Mouse (Mus musculus): ENCODE measurements at regions not wholly inside any gene's neighbourhood (a gene's known extent, or its start where the extent isn't known, plus 50 kb on each side); places are given as distances from the start of the nearest gene placed in this dataset.
A peak's percentile ranks its signal among the peaks of the same experiment; 100 is the strongest.

DNA sequence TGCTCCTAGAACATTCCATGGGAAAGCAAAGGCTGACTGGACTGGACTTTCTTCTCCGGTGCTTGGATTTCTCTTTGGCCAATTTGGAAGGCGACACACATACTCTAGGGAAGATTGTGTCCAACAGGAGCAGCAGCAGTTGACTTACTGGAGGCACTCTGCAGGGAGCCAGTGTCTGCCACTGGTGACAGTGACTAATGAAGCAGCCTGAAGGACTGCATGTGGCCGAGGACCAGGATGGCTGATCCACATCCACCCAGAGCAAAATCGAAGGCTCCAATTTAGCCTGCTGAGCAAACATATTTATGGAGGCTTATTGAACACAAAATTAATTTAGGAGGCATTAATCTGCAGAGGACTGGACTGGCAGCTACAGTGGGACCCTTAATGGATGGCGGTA lies 81.9 kb downstream of the Rpl14 start:
- no peaks in the 10 kb centered on the region for H3K27me3 ChIP-seq (ENCODE audit: control insufficient read depth, insufficient read depth, low read length)
- WGBS = 59% methylated on average over 5 of the region's 5 CpGs
- no peak overlapping the region for H3K9ac ChIP-seq (ENCODE audit: low read depth, low read length)

DNA sequence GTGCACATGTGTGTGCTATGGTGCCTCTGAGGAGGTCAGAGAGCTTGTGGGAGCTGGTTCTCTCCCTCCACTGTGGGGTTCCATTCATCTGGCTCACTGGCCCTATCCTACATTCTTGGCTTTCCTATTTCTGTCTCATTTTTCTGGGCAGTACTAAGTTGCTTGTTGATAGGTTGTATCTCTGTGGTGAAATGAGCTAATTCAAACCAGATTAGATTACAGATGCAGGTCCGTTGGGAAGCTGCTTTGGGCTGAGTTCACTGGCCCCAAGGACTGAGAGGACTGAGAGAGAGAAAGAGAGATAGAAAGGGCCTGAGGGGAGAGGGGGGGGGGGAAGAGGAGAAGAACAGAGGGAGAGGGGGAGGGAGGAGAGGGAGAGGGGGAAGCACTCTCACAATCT lies 83.5 kb downstream of the Rpl14 start:
- Histone ChIP-seq H3K4me2 (replicated peaks; ENCODE audit: low read depth, low read length) (no peak overlapping the region), H3K4me1 (ENCODE audit: control insufficient read depth, insufficient read depth, low read length) (peaks cover 5% of the 10 kb centered on the region; the same call in 1 of the 2 replicates), H3K4me3 (ENCODE audit: low read length) (no peak overlapping the region), H3K9me3 (ENCODE audit: control insufficient read depth, low read length) (no peaks in the 10 kb centered on the region), H3K27me3 (ENCODE audit: control insufficient read depth, insufficient read depth, low read length) (no peaks in the 10 kb centered on the region), H3K9ac (ENCODE audit: low read depth, low read length) (no peak overlapping the region), H3K36me3 (ENCODE audit: control insufficient read depth, insufficient read depth, low read length) (no peaks in the 10 kb centered on the region), H3K27ac (ENCODE audit: low read depth, low read length) (no peak overlapping the region)
- 37% methylated on average over 1 of the region's 1 CpGs for WGBS
- ATAC-seq (ENCODE audit: low FRiP score, low TSS enrichment) = no peak

More for the DNA sequence above, 81.9 kb downstream of the Rpl14 start:
- H3K9me3 ChIP-seq (ENCODE audit: control insufficient read depth, low read length) = no peaks in the 10 kb centered on the region
- H3K36me3 ChIP-seq (ENCODE audit: control insufficient read depth, insufficient read depth, low read length) = no peaks in the 10 kb centered on the region
- H3K27ac ChIP-seq (ENCODE audit: low read depth, low read length) = no peak overlapping the region
- no peak overlapping the region for H3K4me3 ChIP-seq (ENCODE audit: low read length)
- peaks cover 5% of the 10 kb centered on the region; the same call in 1 of the 2 replicates for H3K4me1 ChIP-seq (ENCODE audit: control insufficient read depth, insufficient read depth, low read length)
- ATAC-seq (ENCODE audit: low FRiP score, low TSS enrichment) = no peak
- no peak overlapping the region for H3K4me2 ChIP-seq (replicated peaks; ENCODE audit: low read depth, low read length)

DNA sequence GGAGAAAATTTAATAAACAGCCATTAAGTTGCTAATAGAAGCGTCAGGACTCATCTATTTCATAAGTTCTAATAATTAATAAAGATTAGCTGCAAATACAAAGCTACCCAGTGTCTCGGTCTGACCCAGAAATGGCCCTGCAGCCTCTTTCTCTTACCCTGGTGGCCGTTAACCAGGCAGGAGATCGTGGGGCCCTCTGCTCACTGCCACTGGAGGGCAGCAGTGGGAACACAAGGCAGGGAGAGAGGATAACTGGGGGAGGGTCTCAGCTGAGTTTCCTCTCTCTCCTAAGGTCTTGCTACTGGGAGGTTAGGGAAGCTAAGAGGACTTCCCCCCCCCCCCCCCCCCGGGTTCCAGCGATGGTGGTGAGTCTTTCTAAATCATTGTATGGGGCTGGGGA lies 85.7 kb downstream of the Rpl14 start:
- no peak overlapping the region for H3K4me2 ChIP-seq (replicated peaks; ENCODE audit: low read depth, low read length)
- WGBS = 20% methylated on average over 5 of the region's 6 CpGs
- H3K27ac ChIP-seq (ENCODE audit: low read depth, low read length) = no peak overlapping the region
- peaks cover 5% of the 10 kb centered on the region; the same call in 1 of the 2 replicates for H3K4me1 ChIP-seq (ENCODE audit: control insufficient read depth, insufficient read depth, low read length)
- H3K4me3 ChIP-seq (ENCODE audit: low read length) = no peak overlapping the region
- no peaks in the 10 kb centered on the region for H3K27me3 ChIP-seq (ENCODE audit: control insufficient read depth, insufficient read depth, low read length)
- H3K9ac ChIP-seq (ENCODE audit: low read depth, low read length) = no peak overlapping the region
- H3K36me3 ChIP-seq (ENCODE audit: control insufficient read depth, insufficient read depth, low read length) = no peaks in the 10 kb centered on the region
- no peaks in the 10 kb centered on the region for H3K9me3 ChIP-seq (ENCODE audit: control insufficient read depth, low read length)
- ATAC-seq (ENCODE audit: low FRiP score, low TSS enrichment) = no peak

DNA sequence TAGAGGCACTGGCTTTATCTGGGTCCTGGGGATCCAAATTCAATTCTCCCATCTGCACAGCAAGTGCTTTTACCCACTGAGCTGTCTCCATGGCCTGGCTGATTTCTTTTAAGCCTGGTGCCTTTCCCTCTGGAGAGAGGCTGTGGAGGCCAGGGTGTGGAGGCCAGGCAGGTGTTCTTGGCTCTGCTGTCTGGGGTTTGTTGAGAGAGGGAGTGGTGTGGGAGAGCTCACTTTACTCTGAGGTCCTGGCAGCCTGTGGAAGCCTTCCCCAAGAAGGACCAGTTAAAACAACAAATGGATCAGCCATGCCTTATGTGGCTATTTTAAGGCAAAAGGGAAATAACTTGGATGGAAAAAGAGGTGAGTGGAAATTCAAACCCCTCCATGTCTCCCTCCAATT lies 86.5 kb downstream of the Rpl14 start:
- H3K4me3 ChIP-seq (ENCODE audit: low read length) = no peak overlapping the region
- H3K36me3 ChIP-seq (ENCODE audit: control insufficient read depth, insufficient read depth, low read length) = no peaks in the 10 kb centered on the region
- H3K9me3 ChIP-seq (ENCODE audit: control insufficient read depth, low read length) = no peaks in the 10 kb centered on the region
- no peak for ATAC-seq (ENCODE audit: low FRiP score, low TSS enrichment)
- peaks cover 5% of the 10 kb centered on the region; the same call in 1 of the 2 replicates for H3K4me1 ChIP-seq (ENCODE audit: control insufficient read depth, insufficient read depth, low read length)
- no peak overlapping the region for H3K27ac ChIP-seq (ENCODE audit: low read depth, low read length)
- 0 out of 2 replicates have a peak overlapping the region, but pooled peaks have one; percentile 7 for H3K9ac ChIP-seq (ENCODE audit: low read depth, low read length)
- no peaks in the 10 kb centered on the region for H3K27me3 ChIP-seq (ENCODE audit: control insufficient read depth, insufficient read depth, low read length)
- H3K4me2 ChIP-seq (replicated peaks; ENCODE audit: low read depth, low read length) = no peak overlapping the region

DNA sequence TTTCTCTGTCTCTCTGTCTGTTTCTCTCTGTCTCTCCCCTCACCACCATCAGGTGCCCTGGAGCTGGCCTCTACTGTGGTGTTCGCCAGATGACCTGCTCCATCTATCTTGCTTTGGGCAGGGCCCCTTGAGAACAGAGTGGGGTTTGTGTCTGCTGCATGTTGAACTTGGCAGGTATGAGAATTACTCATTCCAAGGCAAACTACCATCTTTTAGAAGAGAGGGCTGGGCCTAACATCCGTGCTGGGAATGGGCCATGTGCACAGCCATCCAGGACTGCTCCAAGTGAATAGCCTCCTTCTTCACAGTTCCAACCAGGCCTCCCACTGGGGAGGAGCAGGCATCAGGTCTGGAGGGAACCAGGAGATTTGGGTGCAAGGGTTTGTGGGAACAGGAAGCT lies 87.3 kb downstream of the Rpl14 start:
- Histone ChIP-seq H3K9ac (ENCODE audit: low read depth, low read length) (no peak overlapping the region), H3K27me3 (ENCODE audit: control insufficient read depth, insufficient read depth, low read length) (no peaks in the 10 kb centered on the region), H3K36me3 (ENCODE audit: control insufficient read depth, insufficient read depth, low read length) (no peaks in the 10 kb centered on the region), H3K4me1 (ENCODE audit: control insufficient read depth, insufficient read depth, low read length) (peaks cover 5% of the 10 kb centered on the region; the same call in 1 of the 2 replicates), H3K9me3 (ENCODE audit: control insufficient read depth, low read length) (no peaks in the 10 kb centered on the region), H3K4me3 (ENCODE audit: low read length) (no peak overlapping the region), H3K4me2 (replicated peaks; ENCODE audit: low read depth, low read length) (no peak overlapping the region), H3K27ac (ENCODE audit: low read depth, low read length) (no peak overlapping the region; the same call in 1 of the 2 replicates)
- WGBS = 79% methylated on average over 2 of the region's 2 CpGs
- ATAC-seq (ENCODE audit: low FRiP score, low TSS enrichment) = 0 out of 2 replicates have a peak, but pooled peaks have one; percentile 21

DNA sequence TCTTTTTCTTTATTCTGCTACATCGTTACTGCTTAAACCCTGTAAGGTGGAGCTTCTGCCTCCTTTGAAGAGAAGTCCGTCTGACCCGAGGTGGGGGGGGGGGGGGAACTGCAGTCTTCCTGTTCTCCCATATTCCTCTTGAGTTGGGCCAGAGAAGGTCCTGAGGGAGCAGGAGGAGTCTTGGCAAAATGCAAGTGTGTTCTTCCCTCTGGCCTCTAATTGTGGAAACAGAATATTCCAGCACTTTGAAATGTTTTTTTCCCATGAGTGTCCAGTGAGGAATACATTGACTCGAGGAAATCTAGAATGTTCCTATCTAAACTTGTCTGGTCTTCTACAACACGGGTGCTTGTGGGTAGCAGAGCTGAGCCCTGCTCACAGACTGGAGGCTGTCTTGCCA lies 90.0 kb downstream of the Rpl14 start:
- Histone ChIP-seq H3K4me3 (ENCODE audit: low read length) (no peak overlapping the region), H3K4me2 (replicated peaks; ENCODE audit: low read depth, low read length) (no peak overlapping the region), H3K27ac (ENCODE audit: low read depth, low read length) (no peak overlapping the region), H3K9ac (ENCODE audit: low read depth, low read length) (no peak overlapping the region), H3K4me1 (ENCODE audit: control insufficient read depth, insufficient read depth, low read length) (peaks cover 5% of the 10 kb centered on the region; the same call in 1 of the 2 replicates), H3K9me3 (ENCODE audit: control insufficient read depth, low read length) (no peaks in the 10 kb centered on the region), H3K36me3 (ENCODE audit: control insufficient read depth, insufficient read depth, low read length) (no peaks in the 10 kb centered on the region), H3K27me3 (ENCODE audit: control insufficient read depth, insufficient read depth, low read length) (no peaks in the 10 kb centered on the region)
- 59% methylated on average over 5 of the region's 5 CpGs for WGBS
- ATAC-seq (ENCODE audit: low FRiP score, low TSS enrichment) = no peak

DNA sequence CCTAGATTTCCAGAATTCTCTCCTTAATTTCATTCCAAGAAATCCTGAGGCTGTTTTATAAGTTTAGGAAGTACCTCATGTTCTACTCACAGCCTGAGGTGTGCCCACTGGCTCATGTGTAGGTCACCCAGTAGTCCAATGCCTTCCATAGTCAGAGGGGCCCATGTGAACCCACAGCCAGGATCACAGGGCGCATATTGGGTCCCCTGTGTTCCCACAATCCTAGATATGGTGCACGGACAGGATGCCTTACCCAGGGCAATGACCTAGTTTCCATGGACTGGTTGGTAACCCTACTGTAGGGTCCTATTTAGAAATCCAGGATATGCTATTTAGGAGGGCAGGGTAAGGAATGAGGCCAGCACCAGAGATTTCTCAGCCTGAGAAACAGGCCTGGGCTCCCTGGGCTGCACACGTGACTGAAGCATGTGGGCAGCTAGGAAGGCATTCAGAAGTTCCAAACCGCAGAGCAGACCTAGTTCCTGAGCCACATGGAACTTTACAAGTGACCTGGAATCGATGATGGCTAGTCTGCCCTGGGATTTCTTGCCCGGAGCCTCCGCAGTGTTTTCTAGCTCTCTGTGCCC lies 90.5 kb downstream of the Rpl14 start:
- Histone ChIP-seq H3K9me3 (ENCODE audit: control insufficient read depth, low read length) (no peaks in the 10 kb centered on the region), H3K4me3 (ENCODE audit: low read length) (no peak overlapping the region), H3K4me2 (replicated peaks; ENCODE audit: low read depth, low read length) (no peak overlapping the region), H3K36me3 (ENCODE audit: control insufficient read depth, insufficient read depth, low read length) (no peaks in the 10 kb centered on the region), H3K27me3 (ENCODE audit: control insufficient read depth, insufficient read depth, low read length) (no peaks in the 10 kb centered on the region), H3K27ac (ENCODE audit: low read depth, low read length) (no peak overlapping the region), H3K9ac (ENCODE audit: low read depth, low read length) (no peak overlapping the region), H3K4me1 (ENCODE audit: control insufficient read depth, insufficient read depth, low read length) (peaks cover 5% of the 10 kb centered on the region; the same call in 1 of the 2 replicates)
- WGBS = 92% methylated on average over 7 of the region's 7 CpGs
- ATAC-seq (ENCODE audit: low FRiP score, low TSS enrichment) = no peak

DNA sequence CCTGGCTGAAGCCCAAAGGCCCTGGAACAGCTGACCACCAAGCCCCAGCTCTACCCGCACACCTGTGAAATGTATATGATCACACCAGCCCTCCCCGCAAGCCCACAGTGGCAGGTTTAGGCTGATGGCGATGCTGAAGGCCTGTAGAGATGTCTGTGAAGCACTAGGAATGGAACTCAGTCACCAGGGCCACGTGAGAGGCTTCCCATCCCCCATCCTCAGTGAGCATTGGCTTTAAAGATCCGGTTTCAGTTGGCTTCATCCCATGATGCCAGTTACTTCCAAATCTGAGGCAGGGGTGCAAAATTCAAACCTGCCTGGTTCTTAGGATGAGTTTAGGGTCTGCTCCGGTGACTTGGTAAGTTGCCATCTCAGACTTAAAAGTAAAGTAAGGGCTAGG lies 91.9 kb downstream of the Rpl14 start:
- Histone ChIP-seq H3K4me1 (ENCODE audit: control insufficient read depth, insufficient read depth, low read length) (no peaks in the 10 kb centered on the region), H3K4me2 (replicated peaks; ENCODE audit: low read depth, low read length) (no peak overlapping the region), H3K9me3 (ENCODE audit: control insufficient read depth, low read length) (no peaks in the 10 kb centered on the region), H3K27ac (ENCODE audit: low read depth, low read length) (no peak overlapping the region), H3K4me3 (ENCODE audit: low read length) (no peak overlapping the region), H3K27me3 (ENCODE audit: control insufficient read depth, insufficient read depth, low read length) (no peaks in the 10 kb centered on the region), H3K9ac (ENCODE audit: low read depth, low read length) (no peak overlapping the region), H3K36me3 (ENCODE audit: control insufficient read depth, insufficient read depth, low read length) (no peaks in the 10 kb centered on the region)
- ATAC-seq (ENCODE audit: low FRiP score, low TSS enrichment) = no peak
- 53% methylated on average over 6 of the region's 6 CpGs for WGBS

DNA sequence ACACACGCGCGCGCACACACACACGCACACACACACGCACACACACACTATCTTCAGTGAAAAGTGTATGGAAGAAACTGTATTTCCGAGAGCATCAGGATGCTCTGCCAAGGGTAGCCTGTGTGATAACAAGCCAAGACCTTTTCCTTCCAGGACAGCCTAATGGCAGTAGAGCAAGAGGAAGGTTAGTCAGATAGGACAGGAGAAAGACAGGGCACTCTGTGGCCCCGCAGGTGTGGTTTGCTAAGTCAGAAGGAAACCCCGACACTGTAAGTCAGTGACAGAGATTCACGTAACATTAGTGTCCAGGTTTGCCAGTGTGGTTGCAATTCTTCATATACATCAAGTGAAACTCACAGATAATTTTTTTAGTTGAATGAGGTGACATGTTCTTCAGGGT lies 92.8 kb downstream of the Rpl14 start:
- H3K27me3 ChIP-seq (ENCODE audit: control insufficient read depth, insufficient read depth, low read length) = no peaks in the 10 kb centered on the region
- H3K36me3 ChIP-seq (ENCODE audit: control insufficient read depth, insufficient read depth, low read length) = no peaks in the 10 kb centered on the region
- no peak for ATAC-seq (ENCODE audit: low FRiP score, low TSS enrichment)
- H3K4me2 ChIP-seq (replicated peaks; ENCODE audit: low read depth, low read length) = no peak overlapping the region
- H3K9me3 ChIP-seq (ENCODE audit: control insufficient read depth, low read length) = no peaks in the 10 kb centered on the region
- no peaks in the 10 kb centered on the region for H3K4me1 ChIP-seq (ENCODE audit: control insufficient read depth, insufficient read depth, low read length)
- no peak overlapping the region for H3K9ac ChIP-seq (ENCODE audit: low read depth, low read length)
- no peak overlapping the region for H3K27ac ChIP-seq (ENCODE audit: low read depth, low read length)
- 96% methylated on average over 10 of the region's 10 CpGs for WGBS
- H3K4me3 ChIP-seq (ENCODE audit: low read length) = no peak overlapping the region

All from kidney, embryonic 14.5 days (tissue).